Mouse (Mus musculus) frontal cortex, postnatal 14 days (tissue): ENCODE measurements around the gene Polr1c.
A peak's percentile ranks its signal among the peaks of the same experiment; 100 is the strongest.

ENCODE experiments used
- DNase-seq, 2 experiments: peaks; one replicate each; pipeline ENCODE4 v3.0.0; 2022; ENCODE audit warnings: low spot score in 2 of 2

Polr1c gene

GRCm38 (mm10) chr17:46221601-46222000 lies 26.3 kb downstream of the Polr1c start:
- DNase-seq = no peak

- no peak for DNase-seq
Observed at GRCm38 (mm10) chr17:46210550-46210949, 37.3 kb downstream of the Polr1c start.

GRCm38 (mm10) chr17:46206676-46207075 lies 41.2 kb downstream of the Polr1c start:
- DNase-seq = no peak

GRCm38 (mm10) chr17:46203078-46203477 lies 44.8 kb downstream of the Polr1c start:
- DNase-seq = peak in 1 of 2 experiments; percentile 18

- peak; percentile 84 to 90 for DNase-seq
Observed at GRCm38 (mm10) chr17:46202421-46203071, 45.3 kb downstream of the Polr1c start, which contains the start of the genes Polh and Xpo5. Gene Polh (minus strand): TSS chr17:46202645. Gene Xpo5 (plus strand): TSS chr17:46202782.

- no peak for DNase-seq
Observed at GRCm38 (mm10) chr17:46201151-46201550, 46.7 kb downstream of the Polr1c start.
